Mouse (Mus musculus): ENCODE data around the gene Clcf1. TPM values are rescaled to one million over a fixed set of nuclear protein-coding genes. Genes with fewer than 3 reads are reported as not detected.

Clcf1 gene
- polyA plus RNA-seq, 1 experiment from 2014 or later: 0.69 TPM

DNA sequence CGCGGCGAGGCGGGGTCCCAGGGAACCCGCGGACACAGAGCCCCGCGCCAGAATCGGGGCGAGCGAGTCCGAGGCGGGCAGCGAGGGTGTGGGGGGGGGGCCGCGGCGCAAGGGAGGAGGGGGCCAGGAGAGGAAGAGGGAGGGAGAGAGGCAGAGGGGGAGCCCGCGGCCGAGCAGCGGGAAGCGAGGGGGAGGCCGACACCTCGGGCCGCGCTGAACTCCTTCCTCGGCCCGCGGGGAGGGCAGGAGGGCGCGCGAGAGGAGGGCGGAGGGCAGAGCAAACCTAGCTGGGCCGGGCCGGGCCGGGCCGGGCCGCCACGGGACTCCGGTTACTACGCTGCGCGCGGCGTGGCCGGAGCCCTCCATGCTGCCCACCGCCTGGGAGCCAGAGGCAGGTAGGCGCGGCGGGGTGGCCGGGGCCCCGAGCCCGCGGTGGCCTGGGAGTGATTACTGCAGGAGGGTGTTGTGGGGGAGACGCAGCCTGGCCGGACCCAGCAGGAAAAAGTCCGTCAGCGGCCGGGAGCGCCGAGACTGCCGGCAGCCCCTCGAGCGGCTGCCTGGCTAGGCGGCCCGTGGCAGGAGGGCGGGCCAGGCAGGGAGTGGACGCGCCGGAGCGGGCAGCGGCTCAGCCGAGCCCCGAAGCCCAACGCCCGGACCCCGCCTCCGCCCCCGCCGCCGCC is 873 bp downstream of the Clcf1 start:
- no peaks in the 10 kb centered on the region for H3K36me3 ChIP-seq
- peak overlapping the region; percentile 97 for H3K4me2 ChIP-seq
- ATAC-seq (ENCODE audit: low FRiP score, low read depth): no peak
- H3K9me3 ChIP-seq: no peaks in the 10 kb centered on the region
- peak overlapping the region; percentile 49 for H3K4me3 ChIP-seq
- H3K27ac ChIP-seq (replicated peaks): 0 out of 2 replicates have a peak overlapping the region, but pooled peaks have one; percentile 15
- H3K4me1 ChIP-seq (replicated peaks): peaks cover 39% of the 10 kb centered on the region
- H3K9ac ChIP-seq: peak overlapping the region; percentile 46
- peaks cover 56% of the 10 kb centered on the region for H3K27me3 ChIP-seq
- WGBS: under 1% methylated on average over 51 of the region's 81 CpGs

DNA sequence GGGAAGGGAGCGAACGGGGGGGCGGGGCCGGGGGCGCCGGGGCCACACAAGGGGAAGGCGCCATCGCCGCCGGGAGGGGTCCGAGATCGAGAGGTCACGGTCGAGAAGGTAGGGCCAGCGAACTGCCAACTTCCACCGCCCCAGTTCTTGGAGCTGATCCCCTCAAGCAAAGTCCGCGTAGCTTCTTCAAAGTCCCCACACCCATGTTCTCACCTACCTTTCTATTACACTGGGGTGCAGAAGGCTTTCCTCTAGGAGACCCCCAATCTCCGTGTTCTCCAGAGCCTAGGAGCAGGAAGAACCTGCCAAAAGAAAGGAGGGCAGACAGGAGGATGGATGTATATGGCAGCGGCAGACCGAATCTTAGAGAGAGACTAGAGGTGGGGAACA is 1.4 kb downstream of the Clcf1 start:
- ATAC-seq (ENCODE audit: low FRiP score, low read depth): no peak
- Histone ChIP-seq H3K36me3 (no peaks in the 10 kb centered on the region), H3K9ac (peak overlapping the region; percentile 46), H3K27me3 (peaks cover 56% of the 10 kb centered on the region), H3K4me2 (peak overlapping the region; percentile 97), H3K4me3 (peak overlapping the region; percentile 49), H3K27ac (replicated peaks) (no peak overlapping the region), H3K4me1 (replicated peaks) (peaks cover 44% of the 10 kb centered on the region), H3K9me3 (no peaks in the 10 kb centered on the region)
- 2% methylated on average over 14 of the region's 21 CpGs for WGBS

DNA sequence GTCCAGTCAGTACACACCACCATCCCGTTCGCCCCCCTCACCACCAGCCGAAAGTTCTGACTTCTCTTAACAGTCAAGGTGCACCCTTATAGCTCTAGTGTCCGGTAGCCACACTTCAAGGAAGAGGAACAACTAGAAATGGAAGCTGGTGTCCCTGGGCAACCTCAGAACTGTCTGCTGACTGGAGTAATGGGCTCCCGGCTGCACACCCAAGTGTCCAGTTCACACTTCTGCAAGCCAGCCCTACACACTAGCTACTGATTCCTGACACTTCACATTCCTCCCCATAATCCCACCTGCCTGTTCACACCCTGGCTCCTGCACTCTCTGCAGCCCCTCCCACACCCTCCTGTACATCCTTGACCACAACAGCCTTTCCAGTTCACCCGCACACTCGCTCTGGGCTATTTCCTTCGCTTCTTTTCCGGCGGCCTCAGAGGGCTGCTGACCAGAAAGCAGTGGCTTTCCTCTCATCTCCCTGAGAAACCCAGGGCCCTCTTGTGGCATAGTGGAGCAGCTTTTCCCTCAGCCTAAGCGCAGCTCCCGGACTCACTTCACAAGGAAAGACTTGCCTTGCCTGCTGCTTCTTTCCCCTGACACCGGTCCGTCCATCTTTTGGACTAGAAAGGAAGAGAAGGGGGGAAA is 2.1 kb downstream of the Clcf1 start:
- Histone ChIP-seq H3K9me3 (no peaks in the 10 kb centered on the region), H3K27ac (replicated peaks) (no peak overlapping the region), H3K4me2 (peak overlapping the region; percentile 32), H3K4me3 (peak overlapping the region; percentile 3; the same call in 1 of the 2 replicates), H3K4me1 (replicated peaks) (peaks cover 51% of the 10 kb centered on the region), H3K9ac (no peak overlapping the region), H3K27me3 (peaks cover 53% of the 10 kb centered on the region), H3K36me3 (no peaks in the 10 kb centered on the region)
- WGBS: 25% methylated on average over 14 of the region's 14 CpGs
- no peak for ATAC-seq (ENCODE audit: low FRiP score, low read depth)

DNA sequence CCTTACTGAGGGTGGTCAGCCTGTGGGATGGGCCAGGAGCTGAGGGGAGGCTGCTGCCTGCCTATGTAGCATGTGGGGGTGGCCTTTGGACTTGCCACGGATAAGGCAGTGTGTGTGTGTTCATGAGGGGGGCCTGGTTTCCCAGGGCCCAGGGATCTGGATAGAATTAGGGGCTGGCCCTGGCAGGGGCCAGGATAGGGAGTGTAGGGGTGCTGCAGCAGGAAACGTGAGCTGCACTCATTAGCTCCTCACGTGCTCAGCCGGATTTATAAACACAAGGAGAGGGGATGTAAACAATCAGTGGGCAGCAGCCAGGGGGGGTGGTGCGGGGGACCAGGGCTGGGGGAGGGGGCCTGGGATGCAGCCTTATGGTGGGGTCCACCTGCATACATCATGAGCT is 3.1 kb downstream of the Clcf1 start:
- no peak overlapping the region for H3K4me3 ChIP-seq
- H3K4me2 ChIP-seq: no peak overlapping the region
- H3K9ac ChIP-seq: no peak overlapping the region
- peaks cover 56% of the 10 kb centered on the region for H3K4me1 ChIP-seq (replicated peaks)
- no peak overlapping the region for H3K27ac ChIP-seq (replicated peaks)
- H3K27me3 ChIP-seq: peaks cover 43% of the 10 kb centered on the region
- no peaks in the 10 kb centered on the region for H3K36me3 ChIP-seq
- no peaks in the 10 kb centered on the region for H3K9me3 ChIP-seq
- 23% methylated on average over 5 of the region's 5 CpGs for WGBS
- ATAC-seq (ENCODE audit: low FRiP score, low read depth): no peak

DNA sequence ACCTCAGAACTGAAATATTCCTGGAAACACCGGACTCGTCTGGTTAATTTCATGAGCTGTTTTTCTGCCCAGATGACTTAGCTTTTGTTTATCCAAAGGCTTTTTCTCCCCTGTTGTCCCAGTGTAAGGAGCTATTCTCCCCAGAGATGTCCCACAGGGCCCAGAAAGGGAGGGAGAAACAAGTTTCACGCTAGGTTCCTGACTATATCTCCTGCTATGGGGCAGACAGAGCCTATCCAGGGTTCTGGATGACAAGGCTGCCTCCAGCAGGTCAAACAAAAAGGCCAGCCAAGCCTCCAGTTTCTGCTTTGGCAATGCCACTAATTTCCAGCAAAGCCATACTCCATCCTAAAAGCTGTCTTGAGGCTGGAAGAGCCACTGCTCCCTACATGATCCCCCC is 3.8 kb downstream of the Clcf1 start:
- no peak overlapping the region for H3K4me2 ChIP-seq
- H3K36me3 ChIP-seq: no peaks in the 10 kb centered on the region
- H3K27me3 ChIP-seq: peaks cover 39% of the 10 kb centered on the region
- WGBS: 45% methylated on average over 3 of the region's 3 CpGs
- H3K9me3 ChIP-seq: no peaks in the 10 kb centered on the region
- H3K27ac ChIP-seq (replicated peaks): no peak overlapping the region
- H3K9ac ChIP-seq: no peak overlapping the region
- no peak overlapping the region for H3K4me3 ChIP-seq
- peaks cover 58% of the 10 kb centered on the region for H3K4me1 ChIP-seq (replicated peaks)
- ATAC-seq (ENCODE audit: low FRiP score, low read depth): no peak

DNA sequence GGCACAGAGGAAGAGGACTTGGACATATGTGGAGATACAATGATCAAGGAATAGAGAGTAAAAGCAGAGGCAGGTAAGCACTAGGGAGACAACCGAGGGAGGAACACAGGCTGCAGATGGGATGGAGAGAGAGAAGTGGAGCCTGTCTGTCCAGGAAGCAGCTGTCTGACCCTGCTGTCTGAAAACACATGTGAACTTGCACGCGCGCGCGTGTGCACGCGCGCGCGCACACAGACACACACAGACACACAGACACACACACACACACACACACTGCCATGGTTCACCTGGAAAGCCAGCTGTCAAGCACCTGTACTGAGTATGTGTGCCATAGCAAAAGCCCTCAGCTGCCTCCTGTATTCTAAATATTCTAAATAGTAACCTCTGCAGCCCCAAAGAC is 4.3 kb downstream of the Clcf1 start:
- ATAC-seq (ENCODE audit: low FRiP score, low read depth): no peak
- H3K4me2 ChIP-seq: no peak overlapping the region
- H3K9me3 ChIP-seq: no peaks in the 10 kb centered on the region
- WGBS: 89% methylated on average over 11 of the region's 11 CpGs
- H3K9ac ChIP-seq: no peak overlapping the region
- H3K36me3 ChIP-seq: no peaks in the 10 kb centered on the region
- H3K27ac ChIP-seq (replicated peaks): no peak overlapping the region
- H3K27me3 ChIP-seq: peaks cover 34% of the 10 kb centered on the region
- H3K4me1 ChIP-seq (replicated peaks): peaks cover 54% of the 10 kb centered on the region
- H3K4me3 ChIP-seq: no peak overlapping the region

DNA sequence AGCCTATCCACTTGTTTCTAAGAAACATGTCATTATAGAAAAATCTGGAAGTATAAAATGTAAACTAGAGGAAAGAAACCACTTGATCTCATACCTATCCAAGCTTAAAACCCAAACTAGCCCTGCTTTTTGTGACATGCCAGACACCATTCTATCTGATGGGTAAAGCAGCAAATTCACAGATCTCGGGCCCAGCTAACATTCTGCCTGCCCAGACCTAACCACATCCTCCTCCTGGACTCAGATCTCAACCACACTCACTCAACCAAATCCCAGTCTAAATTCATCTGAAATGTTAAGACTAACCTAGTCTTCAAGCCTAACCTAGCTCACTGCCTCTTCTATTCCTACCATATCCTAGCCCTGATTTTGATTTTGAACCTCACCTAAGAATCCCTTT is 4.7 kb downstream of the Clcf1 start:
- H3K9me3 ChIP-seq: no peaks in the 10 kb centered on the region
- no peaks in the 10 kb centered on the region for H3K36me3 ChIP-seq
- no peak overlapping the region for H3K4me3 ChIP-seq
- WGBS: 74% methylated on average over 1 of the region's 1 CpGs
- H3K4me2 ChIP-seq: no peak overlapping the region
- H3K4me1 ChIP-seq (replicated peaks): peaks cover 51% of the 10 kb centered on the region
- ATAC-seq (ENCODE audit: low FRiP score, low read depth): no peak
- H3K9ac ChIP-seq: no peak overlapping the region
- no peak overlapping the region for H3K27ac ChIP-seq (replicated peaks)
- H3K27me3 ChIP-seq: peaks cover 29% of the 10 kb centered on the region

DNA sequence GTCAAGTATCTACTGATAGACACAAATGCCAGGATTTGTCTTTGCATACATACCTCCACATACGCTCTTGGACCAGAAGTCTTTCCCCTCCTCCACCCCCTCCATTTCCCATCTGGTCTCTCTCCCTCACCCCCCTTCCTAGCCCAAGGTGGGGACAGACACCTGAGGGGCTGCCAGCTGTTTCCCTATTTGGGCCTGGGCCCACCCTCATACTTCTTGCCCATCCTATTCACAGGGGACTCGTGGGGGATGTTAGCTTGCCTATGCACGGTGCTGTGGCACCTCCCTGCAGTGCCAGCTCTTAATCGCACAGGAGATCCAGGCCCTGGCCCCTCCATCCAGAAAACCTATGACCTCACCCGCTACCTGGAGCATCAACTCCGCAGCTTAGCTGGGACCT is 5.9 kb downstream of the Clcf1 start:
- Histone ChIP-seq H3K27me3 (peaks cover 23% of the 10 kb centered on the region), H3K4me3 (no peak overlapping the region), H3K4me2 (no peak overlapping the region), H3K4me1 (replicated peaks) (peaks cover 39% of the 10 kb centered on the region), H3K9ac (no peak overlapping the region), H3K27ac (replicated peaks) (no peak overlapping the region), H3K9me3 (no peaks in the 10 kb centered on the region), H3K36me3 (no peaks in the 10 kb centered on the region)
- ATAC-seq (ENCODE audit: low FRiP score, low read depth): no peak
- 86% methylated on average over 6 of the region's 6 CpGs for WGBS

DNA sequence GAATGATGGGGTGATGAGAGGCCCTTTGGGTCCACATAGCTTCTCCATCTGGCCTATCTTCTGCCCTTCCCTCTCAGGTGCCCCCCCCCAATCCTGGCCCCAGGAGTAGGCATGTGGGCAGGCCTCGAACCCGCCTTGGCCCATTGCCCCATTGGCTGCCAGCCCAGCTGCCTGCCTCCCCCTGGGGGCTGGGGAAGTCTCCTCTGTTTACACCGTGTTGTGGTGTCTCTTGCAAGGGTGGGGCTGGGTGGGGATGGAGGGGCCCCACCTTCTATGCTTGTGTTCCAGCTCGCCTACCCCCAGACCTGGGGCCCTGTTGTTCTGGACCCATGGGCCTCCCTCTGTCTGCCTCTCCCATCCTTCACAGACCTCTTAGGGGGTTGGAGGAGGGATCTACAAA is 6.4 kb downstream of the Clcf1 start:
- Histone ChIP-seq H3K27ac (replicated peaks) (no peak overlapping the region), H3K4me1 (replicated peaks) (peaks cover 34% of the 10 kb centered on the region), H3K4me2 (no peak overlapping the region), H3K9ac (no peak overlapping the region), H3K4me3 (no peak overlapping the region), H3K9me3 (no peaks in the 10 kb centered on the region), H3K27me3 (peaks cover 18% of the 10 kb centered on the region), H3K36me3 (no peaks in the 10 kb centered on the region)
- ATAC-seq (ENCODE audit: low FRiP score, low read depth): no peak
- WGBS: 52% methylated on average over 4 of the region's 4 CpGs

DNA sequence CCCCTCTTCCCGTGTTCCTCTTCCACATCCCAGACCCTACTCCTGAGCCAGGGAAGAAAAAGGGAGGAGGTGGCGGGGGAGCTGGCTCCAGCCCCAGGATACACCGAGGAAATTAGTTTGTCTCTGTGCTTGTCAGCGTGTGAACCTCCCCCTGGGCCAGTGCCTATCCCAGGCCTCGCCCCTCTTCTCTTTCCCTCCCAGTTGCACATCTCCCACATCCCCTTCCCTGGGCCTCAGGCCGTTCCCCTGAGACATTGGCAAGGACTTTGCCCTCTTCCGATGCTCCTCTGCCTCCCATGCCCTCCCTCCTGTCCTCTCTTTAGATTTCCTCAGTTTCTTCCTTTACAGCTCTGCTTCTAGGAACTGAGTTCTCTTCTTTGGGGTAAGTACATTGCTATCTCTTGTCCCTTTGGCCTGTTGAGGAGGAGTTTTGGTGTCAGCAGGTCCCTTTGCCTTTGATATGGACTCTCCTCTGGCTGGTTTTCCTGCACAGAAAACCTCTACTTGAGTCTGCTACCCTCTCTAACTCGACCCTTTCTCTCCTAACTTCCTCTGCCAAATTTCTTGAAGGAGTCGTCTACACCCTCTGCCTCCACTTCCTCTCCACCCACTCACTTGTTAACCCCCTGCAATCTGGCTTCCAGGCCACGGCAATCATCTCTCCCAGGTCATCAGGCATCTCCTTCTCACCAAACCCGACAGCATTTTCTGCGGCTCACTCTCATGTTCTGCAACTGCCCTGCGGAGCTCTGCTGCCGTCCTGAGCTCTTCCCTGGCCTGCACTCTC is 7.1 kb downstream of the Clcf1 start:
- 43% methylated on average over 14 of the region's 14 CpGs for WGBS
- no peak overlapping the region for H3K27ac ChIP-seq (replicated peaks)
- no peak overlapping the region for H3K9ac ChIP-seq
- no peaks in the 10 kb centered on the region for H3K9me3 ChIP-seq
- H3K36me3 ChIP-seq: no peaks in the 10 kb centered on the region
- peaks cover 13% of the 10 kb centered on the region for H3K27me3 ChIP-seq
- no peak overlapping the region for H3K4me2 ChIP-seq
- no peak for ATAC-seq (ENCODE audit: low FRiP score, low read depth)
- H3K4me3 ChIP-seq: no peak overlapping the region
- H3K4me1 ChIP-seq (replicated peaks): peaks cover 30% of the 10 kb centered on the region

DNA sequence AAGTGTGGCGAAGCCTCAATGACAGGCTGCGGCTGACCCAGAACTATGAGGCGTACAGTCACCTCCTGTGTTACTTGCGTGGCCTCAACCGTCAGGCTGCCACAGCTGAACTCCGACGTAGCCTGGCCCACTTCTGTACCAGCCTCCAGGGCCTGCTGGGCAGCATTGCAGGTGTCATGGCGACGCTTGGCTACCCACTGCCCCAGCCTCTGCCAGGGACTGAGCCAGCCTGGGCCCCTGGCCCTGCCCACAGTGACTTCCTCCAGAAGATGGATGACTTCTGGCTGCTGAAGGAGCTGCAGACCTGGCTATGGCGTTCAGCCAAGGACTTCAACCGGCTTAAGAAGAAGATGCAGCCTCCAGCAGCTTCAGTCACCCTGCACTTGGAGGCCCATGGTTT is 8.1 kb downstream of the Clcf1 start:
- no peak overlapping the region for H3K9ac ChIP-seq
- peaks cover 4% of the 10 kb centered on the region for H3K27me3 ChIP-seq
- WGBS: 60% methylated on average over 11 of the region's 11 CpGs

DNA sequence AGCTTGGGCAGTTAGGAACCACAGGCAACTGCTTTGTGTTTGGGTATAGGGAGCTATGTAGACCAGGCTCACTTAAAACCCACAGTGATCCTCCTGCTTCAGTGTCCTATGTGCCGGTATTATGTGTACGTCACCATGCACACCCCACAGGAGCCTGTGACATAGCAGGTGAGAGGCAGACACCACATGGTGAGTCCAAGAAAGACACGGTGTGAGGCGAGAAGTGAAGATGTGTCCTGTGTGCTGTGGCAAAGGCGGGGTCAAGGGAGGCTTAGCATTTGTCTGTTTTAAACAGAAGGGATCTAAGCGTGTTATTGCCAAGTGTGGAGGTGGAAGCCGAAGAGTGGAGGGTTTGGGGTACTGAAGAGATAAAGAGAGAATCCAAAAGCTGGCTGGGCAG is 12.7 kb downstream of the Clcf1 start:
- Histone ChIP-seq H3K4me3 (no peak overlapping the region), H3K27ac (replicated peaks) (no peak overlapping the region), H3K9ac (no peak overlapping the region), H3K4me1 (replicated peaks) (peaks cover 12% of the 10 kb centered on the region), H3K27me3 (0 out of 2 replicates have a peak, but pooled peaks cover 9% of the 10 kb centered on the region), H3K4me2 (no peak overlapping the region), H3K36me3 (no peaks in the 10 kb centered on the region), H3K9me3 (no peaks in the 10 kb centered on the region)
- 89% methylated on average over 7 of the region's 7 CpGs for WGBS
- no peak for ATAC-seq (ENCODE audit: low FRiP score, low read depth)

More for the DNA sequence above, 8.1 kb downstream of the Clcf1 start:
- Histone ChIP-seq H3K36me3 (no peaks in the 10 kb centered on the region), H3K27ac (replicated peaks) (no peak overlapping the region), H3K4me3 (no peak overlapping the region), H3K4me1 (replicated peaks) (peaks cover 21% of the 10 kb centered on the region), H3K9me3 (no peaks in the 10 kb centered on the region), H3K4me2 (no peak overlapping the region)
- 0 out of 2 replicates have a peak, but pooled peaks have one; percentile 69 for ATAC-seq (ENCODE audit: low FRiP score, low read depth)

All from hindbrain, embryonic 15.5 days (tissue).